Mouse (Mus musculus): ENCODE measurements around the gene Gm9508. TPM values are rescaled to one million over a fixed set of nuclear protein-coding genes. Genes with fewer than 3 reads are reported as not detected.

Gene Gm9508
- polyA plus RNA-seq, 1 experiment: not detected

DNA sequence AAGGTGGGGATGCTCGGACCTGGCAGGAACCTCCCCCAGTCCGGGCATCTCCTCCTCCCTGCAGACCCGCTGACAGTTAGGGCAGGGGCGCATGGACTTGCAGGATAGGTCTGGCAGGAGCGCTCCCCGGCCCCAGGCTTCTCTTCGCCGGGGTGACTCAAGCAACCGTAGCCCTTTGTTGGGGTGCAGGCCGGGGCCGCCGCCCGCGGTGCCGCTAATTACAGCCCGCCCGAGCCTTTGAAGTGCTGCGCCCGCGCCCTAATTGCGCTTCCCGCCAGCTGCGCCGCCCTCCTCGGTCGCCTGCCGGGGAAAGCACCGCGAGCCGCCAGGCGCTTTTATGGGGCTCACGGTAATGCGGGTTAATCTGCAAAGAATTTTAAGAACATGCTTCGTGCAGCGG, 19.5 kb downstream of the Gm9508 start:
- H3K27me3 ChIP-seq (ENCODE audit: control insufficient read depth): peaks cover 69% of the 10 kb centered on the region
- H3K9me3 ChIP-seq (ENCODE audit: control insufficient read depth, low read length): peaks cover 5% of the 10 kb centered on the region; the same call in 1 of the 2 replicates
- H3K36me3 ChIP-seq (ENCODE audit: control insufficient read depth): no peaks in the 10 kb centered on the region
- peaks cover 7% of the 10 kb centered on the region for H3K4me1 ChIP-seq (ENCODE audit: control insufficient read depth)
- no peak for TF ChIP-seq TAL1 (IDR thresholded peaks at IDR 0.05; ENCODE audit: low read length)
- no peak for TF ChIP-seq GATA1 (IDR thresholded peaks at IDR 0.05; ENCODE audit: low read length)
- no peak overlapping the region for H3K4me3 ChIP-seq (replicated peaks)

DNA sequence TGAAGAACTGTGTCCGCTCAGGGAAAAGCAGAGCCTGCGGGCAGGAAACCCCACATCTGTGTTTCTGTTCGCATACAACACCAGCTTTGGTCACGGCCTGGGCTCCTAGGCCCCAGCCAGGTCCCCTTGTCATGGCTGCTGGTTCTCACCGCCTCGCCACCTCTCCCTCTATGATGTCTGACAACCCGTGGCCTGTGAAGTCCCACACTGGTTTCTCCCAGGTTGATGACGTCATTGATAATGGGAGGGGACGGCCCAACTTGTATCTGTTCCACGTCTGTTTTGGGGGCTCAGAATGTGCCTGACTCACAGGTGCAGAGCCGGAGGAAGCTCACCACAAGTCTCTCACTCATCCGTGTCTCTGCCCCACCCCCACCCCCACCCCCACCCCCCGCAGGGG, 23.3 kb downstream of the Gm9508 start:
- Histone ChIP-seq H3K36me3 (ENCODE audit: control insufficient read depth) (no peaks in the 10 kb centered on the region), H3K4me3 (replicated peaks) (no peak overlapping the region), H3K4me1 (ENCODE audit: control insufficient read depth) (peaks cover 25% of the 10 kb centered on the region), H3K27me3 (ENCODE audit: control insufficient read depth) (peaks cover 41% of the 10 kb centered on the region), H3K9me3 (ENCODE audit: control insufficient read depth, low read length) (peaks cover 5% of the 10 kb centered on the region; the same call in 1 of the 2 replicates)
- no peak for TF ChIP-seq TAL1 (IDR thresholded peaks at IDR 0.05; ENCODE audit: low read length)
- no peak for TF ChIP-seq GATA1 (IDR thresholded peaks at IDR 0.05; ENCODE audit: low read length)

DNA sequence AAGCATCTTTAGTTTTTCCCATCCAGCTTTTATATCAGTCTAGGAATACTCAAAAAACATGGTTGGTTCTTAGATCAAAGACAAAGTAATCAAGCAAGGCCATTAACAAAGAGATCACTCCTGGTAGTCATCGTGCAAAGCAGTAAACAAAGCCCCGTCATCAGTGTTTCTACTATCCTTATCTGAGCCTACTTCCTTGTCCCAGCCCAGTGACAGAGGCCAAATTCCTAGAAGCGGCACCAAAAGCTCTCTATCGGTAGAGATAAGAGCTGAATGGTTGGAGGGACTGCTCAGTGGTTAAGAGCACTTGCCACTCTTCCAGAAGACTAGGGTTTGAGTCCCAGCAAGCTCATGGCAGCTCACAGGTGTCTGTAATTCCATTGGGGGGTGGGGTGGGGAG, 25.5 kb downstream of the Gm9508 start:
- peaks cover 25% of the 10 kb centered on the region for H3K4me1 ChIP-seq (ENCODE audit: control insufficient read depth)
- peaks cover 18% of the 10 kb centered on the region for H3K27me3 ChIP-seq (ENCODE audit: control insufficient read depth)
- no peaks in the 10 kb centered on the region for H3K36me3 ChIP-seq (ENCODE audit: control insufficient read depth)
- peak; percentile 39; the same call in 1 of the 2 replicates for TF ChIP-seq GATA1 (IDR thresholded peaks at IDR 0.05; ENCODE audit: low read length)
- TF ChIP-seq TAL1 (IDR thresholded peaks at IDR 0.05; ENCODE audit: low read length): no peak
- no peaks in the 10 kb centered on the region for H3K9me3 ChIP-seq (ENCODE audit: control insufficient read depth, low read length)
- no peak overlapping the region for H3K4me3 ChIP-seq (replicated peaks)

DNA sequence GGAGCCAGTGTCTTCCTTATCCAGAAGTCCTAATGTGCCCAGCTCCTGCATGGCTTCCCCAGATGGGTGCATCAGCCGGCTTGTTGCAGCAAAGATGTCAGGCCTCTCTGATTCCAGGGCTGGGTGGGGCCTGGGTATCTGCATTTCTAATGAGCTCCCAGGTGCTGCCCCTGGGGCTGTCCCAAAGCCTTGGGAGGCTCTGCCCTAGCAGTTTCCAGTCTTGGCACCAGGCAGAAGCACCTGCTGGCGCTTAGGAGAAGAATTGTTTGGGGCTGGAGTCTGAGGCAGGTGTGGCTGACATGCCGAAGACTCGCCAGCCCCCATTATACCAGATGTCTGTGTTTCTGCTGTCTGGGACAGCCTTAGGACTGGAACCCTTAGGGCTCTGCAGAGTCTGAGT, 26.3 kb downstream of the Gm9508 start:
- Histone ChIP-seq H3K36me3 (ENCODE audit: control insufficient read depth) (no peaks in the 10 kb centered on the region), H3K4me3 (replicated peaks) (no peak overlapping the region), H3K27me3 (ENCODE audit: control insufficient read depth) (peaks cover 10% of the 10 kb centered on the region), H3K4me1 (ENCODE audit: control insufficient read depth) (peaks cover 25% of the 10 kb centered on the region), H3K9me3 (ENCODE audit: control insufficient read depth, low read length) (no peaks in the 10 kb centered on the region)
- TF ChIP-seq TAL1 (IDR thresholded peaks at IDR 0.05; ENCODE audit: low read length): no peak
- TF ChIP-seq GATA1 (IDR thresholded peaks at IDR 0.05; ENCODE audit: low read length): no peak

DNA sequence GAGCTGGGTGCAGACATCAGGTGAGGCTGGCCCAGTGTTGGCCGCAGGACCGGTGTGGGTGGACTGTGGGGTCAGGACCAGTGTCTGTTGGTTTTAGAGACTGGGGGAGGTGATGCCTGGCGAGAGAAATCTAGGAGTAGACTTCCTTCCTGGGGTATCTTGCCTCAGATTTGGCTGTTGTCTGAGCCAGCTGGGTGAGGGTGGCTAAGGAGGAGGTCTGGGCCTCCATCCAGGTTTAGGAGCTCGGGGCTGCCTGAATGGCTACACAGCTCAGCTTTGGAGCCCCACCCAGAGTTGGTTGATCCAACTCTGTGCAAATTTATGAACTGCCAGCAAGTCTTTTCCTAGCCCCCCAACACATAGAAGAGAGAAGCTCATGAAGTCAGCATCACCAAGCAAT, 29.6 kb downstream of the Gm9508 start:
- no peaks in the 10 kb centered on the region for H3K9me3 ChIP-seq (ENCODE audit: control insufficient read depth, low read length)
- H3K4me1 ChIP-seq (ENCODE audit: control insufficient read depth): peaks cover 18% of the 10 kb centered on the region
- TF ChIP-seq TAL1 (IDR thresholded peaks at IDR 0.05; ENCODE audit: low read length) (no peak), GATA1 (IDR thresholded peaks at IDR 0.05; ENCODE audit: low read length) (no peak)
- no peak overlapping the region for H3K4me3 ChIP-seq (replicated peaks)
- no peaks in the 10 kb centered on the region for H3K36me3 ChIP-seq (ENCODE audit: control insufficient read depth)
- H3K27me3 ChIP-seq (ENCODE audit: control insufficient read depth): peaks cover 15% of the 10 kb centered on the region

DNA sequence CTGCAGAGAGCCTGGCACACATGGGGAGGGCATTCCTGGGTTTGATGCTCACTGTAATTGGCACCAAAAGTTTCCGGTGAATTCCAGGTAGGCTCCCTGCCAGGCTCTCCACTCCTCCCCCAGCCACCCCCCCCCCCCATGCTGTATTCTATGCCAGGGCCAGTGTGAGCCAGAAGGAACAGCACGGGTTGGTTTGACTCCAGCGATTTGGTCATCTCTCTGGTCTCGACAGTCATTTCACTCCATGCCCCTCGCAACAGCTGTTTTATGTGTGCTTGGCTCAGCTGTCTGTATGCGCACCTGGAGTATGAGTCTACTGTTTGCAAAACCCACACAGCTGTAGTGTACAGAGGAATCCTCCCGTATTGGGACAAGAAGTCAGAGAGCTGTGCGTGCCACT, 30.7 kb downstream of the Gm9508 start:
- peaks cover 13% of the 10 kb centered on the region for H3K4me1 ChIP-seq (ENCODE audit: control insufficient read depth)
- peaks cover 15% of the 10 kb centered on the region for H3K27me3 ChIP-seq (ENCODE audit: control insufficient read depth)
- no peak overlapping the region for H3K4me3 ChIP-seq (replicated peaks)

DNA sequence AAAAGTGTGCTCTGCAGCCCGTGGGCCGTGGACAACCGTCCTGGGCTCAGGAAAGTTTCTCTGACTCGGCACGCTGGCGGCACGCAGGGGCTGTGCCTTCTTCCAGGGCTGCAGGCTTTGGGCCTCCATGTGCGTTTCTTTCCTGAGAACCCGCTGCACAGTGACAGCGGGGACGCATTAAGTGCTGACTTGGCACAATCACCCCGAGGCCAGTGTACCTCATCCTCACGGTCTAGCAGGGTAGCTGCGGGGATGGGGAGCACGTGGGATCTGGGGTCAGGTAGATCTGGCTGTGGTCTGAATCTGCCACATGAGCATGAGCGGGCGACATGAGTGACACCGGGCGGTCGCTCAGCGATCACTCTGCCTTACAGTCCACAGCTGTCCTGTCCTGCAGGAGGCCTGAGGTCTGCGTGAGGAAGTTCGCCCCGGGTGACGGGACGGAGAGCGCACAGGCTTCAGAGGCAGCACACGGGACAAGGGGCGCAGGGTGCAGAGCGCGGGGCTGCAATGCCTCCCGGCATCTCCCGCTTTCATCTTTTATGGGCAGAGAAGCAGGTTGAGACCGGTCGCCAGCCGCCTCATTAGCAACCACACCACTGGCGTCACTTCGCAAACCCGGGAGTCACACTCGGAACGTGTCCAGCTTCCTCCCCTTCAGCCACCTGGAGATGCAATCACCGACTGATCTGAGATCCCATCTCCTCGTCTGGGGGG, 32.9 kb downstream of the Gm9508 start:
- Histone ChIP-seq H3K4me3 (replicated peaks) (no peak overlapping the region), H3K9me3 (ENCODE audit: control insufficient read depth, low read length) (no peaks in the 10 kb centered on the region), H3K27me3 (ENCODE audit: control insufficient read depth) (peaks cover 15% of the 10 kb centered on the region), H3K4me1 (ENCODE audit: control insufficient read depth) (no peaks in the 10 kb centered on the region), H3K36me3 (ENCODE audit: control insufficient read depth) (no peaks in the 10 kb centered on the region)
- TF ChIP-seq GATA1 (IDR thresholded peaks at IDR 0.05; ENCODE audit: low read length): no peak
- TF ChIP-seq TAL1 (IDR thresholded peaks at IDR 0.05; ENCODE audit: low read length): no peak

More for the DNA sequence above, 30.7 kb downstream of the Gm9508 start:
- Histone ChIP-seq H3K36me3 (ENCODE audit: control insufficient read depth) (no peaks in the 10 kb centered on the region), H3K9me3 (ENCODE audit: control insufficient read depth, low read length) (no peaks in the 10 kb centered on the region)
- TF ChIP-seq GATA1 (IDR thresholded peaks at IDR 0.05; ENCODE audit: low read length) (no peak), TAL1 (IDR thresholded peaks at IDR 0.05; ENCODE audit: low read length) (no peak)

DNA sequence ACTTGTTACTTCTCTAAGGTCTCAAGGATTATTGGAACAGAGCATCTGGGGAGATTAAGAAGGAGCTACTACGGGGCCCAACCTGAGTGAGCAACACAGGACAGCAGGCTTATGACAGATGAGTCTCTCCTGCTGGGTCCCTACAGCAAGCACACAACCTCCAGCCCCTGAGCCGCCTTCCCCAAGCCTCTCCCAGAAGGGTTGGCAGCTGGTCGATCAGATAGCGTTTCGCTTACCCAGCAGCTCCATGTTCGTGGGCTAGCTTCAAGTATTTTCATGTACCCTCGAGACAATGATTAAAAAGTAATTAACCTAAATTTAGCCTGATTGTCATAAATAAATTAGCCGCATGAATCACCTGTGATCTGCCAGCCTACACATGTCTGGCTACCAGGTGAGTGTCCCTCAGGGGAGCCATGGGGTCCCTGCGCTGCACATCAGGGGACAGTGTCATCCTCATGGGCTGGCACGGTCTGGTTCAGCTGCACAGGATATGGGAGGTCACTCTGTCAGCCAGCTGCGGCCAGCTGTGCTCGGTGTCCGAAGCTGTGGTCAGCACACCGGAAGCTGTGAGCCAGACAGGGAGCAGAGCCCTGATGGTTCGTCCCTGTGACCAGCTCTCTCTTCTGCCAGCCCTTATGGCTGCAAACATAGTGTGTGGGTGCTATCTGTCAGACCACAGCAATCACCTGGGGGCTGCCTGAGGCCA, 38.6 kb downstream of the Gm9508 start:
- Histone ChIP-seq H3K4me1 (ENCODE audit: control insufficient read depth) (peaks cover 3% of the 10 kb centered on the region; the same call in 1 of the 2 replicates), H3K36me3 (ENCODE audit: control insufficient read depth) (no peaks in the 10 kb centered on the region), H3K9me3 (ENCODE audit: control insufficient read depth, low read length) (peaks cover 3% of the 10 kb centered on the region; the same call in 1 of the 2 replicates), H3K27me3 (ENCODE audit: control insufficient read depth) (peaks cover 3% of the 10 kb centered on the region), H3K4me3 (replicated peaks) (no peak overlapping the region)
- TF ChIP-seq TAL1 (IDR thresholded peaks at IDR 0.05; ENCODE audit: low read length) (no peak), GATA1 (IDR thresholded peaks at IDR 0.05; ENCODE audit: low read length) (no peak)

DNA sequence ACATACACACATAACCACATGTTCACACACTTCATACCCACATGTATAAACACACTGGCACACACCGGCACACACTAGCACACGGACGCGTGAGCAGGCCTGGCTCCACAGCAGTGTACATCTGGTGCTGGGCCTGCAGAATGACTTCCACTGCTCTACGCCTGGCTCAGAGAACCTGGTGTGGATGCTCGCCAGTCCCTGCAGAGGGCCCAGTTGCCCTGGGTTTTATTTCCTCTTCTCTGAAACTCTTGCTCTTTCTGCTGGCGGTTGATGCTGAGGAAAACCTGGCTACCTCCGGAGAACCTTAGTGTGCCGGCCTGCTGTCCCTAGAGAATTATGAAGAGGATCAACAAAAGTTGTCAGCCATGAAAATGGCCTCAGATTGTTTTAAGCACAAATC, 45.0 kb downstream of the Gm9508 start:
- Histone ChIP-seq H3K36me3 (ENCODE audit: control insufficient read depth) (peaks cover 2% of the 10 kb centered on the region), H3K9me3 (ENCODE audit: control insufficient read depth, low read length) (peaks cover 3% of the 10 kb centered on the region; the same call in 1 of the 2 replicates), H3K27me3 (ENCODE audit: control insufficient read depth) (no peaks in the 10 kb centered on the region), H3K4me3 (replicated peaks) (no peak overlapping the region), H3K4me1 (ENCODE audit: control insufficient read depth) (no peaks in the 10 kb centered on the region)
- TF ChIP-seq GATA1 (IDR thresholded peaks at IDR 0.05; ENCODE audit: low read length): no peak
- no peak for TF ChIP-seq TAL1 (IDR thresholded peaks at IDR 0.05; ENCODE audit: low read length)
